Mouse (Mus musculus): ENCODE measurements around the gene Plac9a. TPM values are rescaled to one million over a fixed set of nuclear protein-coding genes. Genes with fewer than 3 reads are reported as not detected.
A peak's percentile ranks its signal among the peaks of the same experiment; 100 is the strongest.

The Plac9a gene
- polyA plus RNA-seq, 1 experiment: 17.1 TPM

- Histone ChIP-seq H3K36me3 (ENCODE audit: control insufficient read depth, insufficient read depth, low read length, poor library complexity, severe bottlenecking) (no peaks in the 10 kb centered on the region), H3K9ac (ENCODE audit: low read depth, poor library complexity, severe bottlenecking) (no peak overlapping the region), H3K4me1 (ENCODE audit: control insufficient read depth, insufficient read depth, low read length) (peaks cover 4% of the 10 kb centered on the region), H3K4me3 (ENCODE audit: low read depth, low read length) (no peak overlapping the region), H3K27me3 (ENCODE audit: control insufficient read depth, insufficient read depth, low read length, poor library complexity, severe bottlenecking) (no peaks in the 10 kb centered on the region), H3K27ac (ENCODE audit: insufficient read depth, low read length) (peak overlapping the region; percentile 1; the same call in 1 of the 2 replicates), H3K9me3 (replicated peaks; ENCODE audit: control insufficient read depth, insufficient read depth, low read length, poor library complexity, severe bottlenecking) (no peaks in the 10 kb centered on the region)
- no peak for TF ChIP-seq EP300 (IDR thresholded peaks at IDR 0.05; ENCODE audit: insufficient read depth, low read depth, low read length)
- no peak for TF ChIP-seq CTCF (IDR thresholded peaks at IDR 0.05; ENCODE audit: low read depth, low read length)
- no peak for TF ChIP-seq POLR2A (IDR thresholded peaks at IDR 0.05; ENCODE audit: insufficient read depth, low read length)
Measured at GRCm38 (mm10) chr14:25863721-25864120, 39.2 kb downstream of the Plac9a start.

DNA sequence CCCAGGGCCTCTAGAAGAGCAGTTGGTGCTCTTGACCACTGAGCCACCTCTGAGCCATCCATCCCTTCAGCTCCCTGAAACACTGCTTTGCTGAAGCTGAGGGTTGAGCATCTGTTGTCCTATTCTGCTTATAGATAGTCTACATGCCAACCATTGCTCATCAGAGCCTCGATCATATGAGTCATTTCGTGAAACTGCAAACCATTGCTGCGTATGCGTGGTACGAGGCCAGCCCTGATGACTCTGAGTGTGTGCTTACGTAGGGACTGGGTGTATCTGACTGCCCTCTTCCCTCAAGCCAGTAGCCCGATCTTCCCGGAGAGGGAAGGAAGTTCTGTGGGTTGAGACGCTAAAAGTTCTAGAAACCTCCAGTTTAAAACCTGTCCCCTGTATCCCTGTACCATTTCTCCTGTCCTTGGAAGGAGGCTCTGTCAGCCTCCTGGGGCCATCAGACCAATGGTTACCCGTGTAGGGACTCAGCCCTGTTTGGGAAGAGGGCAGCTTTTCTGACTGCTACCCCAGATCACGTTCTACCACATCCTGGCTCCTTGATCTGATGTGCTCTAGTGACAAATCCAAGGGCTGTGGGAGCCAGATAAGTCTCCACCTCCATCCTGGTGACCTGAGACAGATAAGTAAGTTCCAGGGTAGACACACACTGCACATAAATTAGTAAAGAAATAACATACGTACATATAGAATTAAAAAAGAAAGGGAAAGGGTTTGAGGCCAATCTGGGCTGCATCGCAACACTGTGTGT, 40.9 kb downstream of the Plac9a start:
- TF ChIP-seq CTCF (IDR thresholded peaks at IDR 0.05; ENCODE audit: low read depth, low read length): no peak
- no peak for TF ChIP-seq EP300 (IDR thresholded peaks at IDR 0.05; ENCODE audit: insufficient read depth, low read depth, low read length)
- TF ChIP-seq POLR2A (IDR thresholded peaks at IDR 0.05; ENCODE audit: insufficient read depth, low read length): no peak
- Histone ChIP-seq H3K36me3 (ENCODE audit: control insufficient read depth, insufficient read depth, low read length, poor library complexity, severe bottlenecking) (no peaks in the 10 kb centered on the region), H3K4me3 (ENCODE audit: low read depth, low read length) (no peak overlapping the region), H3K9ac (ENCODE audit: low read depth, poor library complexity, severe bottlenecking) (no peak overlapping the region), H3K4me1 (ENCODE audit: control insufficient read depth, insufficient read depth, low read length) (peaks cover 8% of the 10 kb centered on the region), H3K27ac (ENCODE audit: insufficient read depth, low read length) (no peak overlapping the region), H3K27me3 (ENCODE audit: control insufficient read depth, insufficient read depth, low read length, poor library complexity, severe bottlenecking) (no peaks in the 10 kb centered on the region), H3K9me3 (replicated peaks; ENCODE audit: control insufficient read depth, insufficient read depth, low read length, poor library complexity, severe bottlenecking) (no peaks in the 10 kb centered on the region)

DNA sequence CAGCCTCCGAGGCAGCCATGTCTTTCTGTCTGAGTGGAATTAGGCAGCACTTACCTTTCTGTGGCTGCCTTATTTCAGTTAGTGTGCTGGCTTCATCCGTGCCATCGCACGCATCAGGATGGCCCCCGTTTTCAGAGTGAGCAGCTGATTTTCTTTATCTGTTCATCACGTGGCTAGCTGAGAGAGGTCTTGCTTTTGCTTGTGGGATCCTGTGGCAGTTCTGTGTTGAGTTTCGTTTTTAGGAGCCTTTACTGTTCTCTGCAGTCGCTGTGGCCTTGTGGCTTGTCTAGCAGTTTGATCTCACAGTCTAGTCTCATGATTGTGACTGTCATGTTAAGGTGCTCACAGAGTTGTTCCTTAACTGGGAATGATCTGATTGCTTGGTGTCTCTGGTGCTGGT, 45.0 kb downstream of the Plac9a start:
- Histone ChIP-seq H3K4me1 (ENCODE audit: control insufficient read depth, insufficient read depth, low read length) (peaks cover 5% of the 10 kb centered on the region), H3K27me3 (ENCODE audit: control insufficient read depth, insufficient read depth, low read length, poor library complexity, severe bottlenecking) (no peaks in the 10 kb centered on the region), H3K4me3 (ENCODE audit: low read depth, low read length) (no peak overlapping the region), H3K36me3 (ENCODE audit: control insufficient read depth, insufficient read depth, low read length, poor library complexity, severe bottlenecking) (no peaks in the 10 kb centered on the region), H3K9ac (ENCODE audit: low read depth, poor library complexity, severe bottlenecking) (no peak overlapping the region), H3K9me3 (replicated peaks; ENCODE audit: control insufficient read depth, insufficient read depth, low read length, poor library complexity, severe bottlenecking) (no peaks in the 10 kb centered on the region), H3K27ac (ENCODE audit: insufficient read depth, low read length) (no peak overlapping the region)
- TF ChIP-seq EP300 (IDR thresholded peaks at IDR 0.05; ENCODE audit: insufficient read depth, low read depth, low read length) (no peak), POLR2A (IDR thresholded peaks at IDR 0.05; ENCODE audit: insufficient read depth, low read length) (no peak), CTCF (IDR thresholded peaks at IDR 0.05; ENCODE audit: low read depth, low read length) (no peak)

GRCm38 (mm10) chr14:25857168-25857621, 45.7 kb downstream of the Plac9a start:
- no peak overlapping the region for H3K4me3 ChIP-seq (ENCODE audit: low read depth, low read length)
- H3K9me3 ChIP-seq (replicated peaks; ENCODE audit: control insufficient read depth, insufficient read depth, low read length, poor library complexity, severe bottlenecking): no peaks in the 10 kb centered on the region
- peaks cover 5% of the 10 kb centered on the region for H3K4me1 ChIP-seq (ENCODE audit: control insufficient read depth, insufficient read depth, low read length)
- H3K27me3 ChIP-seq (ENCODE audit: control insufficient read depth, insufficient read depth, low read length, poor library complexity, severe bottlenecking): no peaks in the 10 kb centered on the region
- H3K27ac ChIP-seq (ENCODE audit: insufficient read depth, low read length): no peak overlapping the region
- no peak for TF ChIP-seq CTCF (IDR thresholded peaks at IDR 0.05; ENCODE audit: low read depth, low read length)
- no peak for TF ChIP-seq EP300 (IDR thresholded peaks at IDR 0.05; ENCODE audit: insufficient read depth, low read depth, low read length)
- no peak for TF ChIP-seq POLR2A (IDR thresholded peaks at IDR 0.05; ENCODE audit: insufficient read depth, low read length)
- no peaks in the 10 kb centered on the region for H3K36me3 ChIP-seq (ENCODE audit: control insufficient read depth, insufficient read depth, low read length, poor library complexity, severe bottlenecking)
- H3K9ac ChIP-seq (ENCODE audit: low read depth, poor library complexity, severe bottlenecking): no peak overlapping the region

DNA sequence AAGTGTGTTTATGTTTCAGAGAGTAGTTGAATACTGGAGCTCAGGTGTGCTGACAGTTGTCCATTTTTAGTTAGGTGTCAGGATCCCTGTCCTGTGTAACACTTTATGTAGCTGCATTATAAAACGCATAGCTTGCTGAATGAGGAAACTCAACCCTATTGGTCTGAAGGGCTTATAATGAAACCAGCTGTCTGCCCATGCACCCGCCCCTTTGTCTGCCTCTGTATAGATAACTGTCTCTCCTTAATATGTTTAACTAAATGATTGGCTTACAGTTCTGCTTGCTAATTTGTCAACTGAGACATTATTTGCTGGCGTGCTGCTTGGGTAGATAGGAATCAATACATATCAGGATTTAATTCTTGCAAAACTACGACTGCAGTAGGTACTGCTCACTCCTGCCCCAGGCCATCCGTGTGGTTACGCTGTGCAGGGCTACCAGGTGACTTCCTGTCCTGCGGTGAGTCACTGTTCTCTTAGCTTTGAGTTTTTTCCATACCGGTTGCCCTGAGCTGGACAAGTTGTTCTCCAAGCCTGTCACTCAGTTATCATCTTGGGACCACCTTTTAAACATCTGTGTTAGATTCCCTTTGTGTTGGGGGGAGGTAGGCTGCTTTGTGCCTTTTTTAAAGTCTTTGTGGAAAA, 47.5 kb downstream of the Plac9a start:
- no peak for TF ChIP-seq CTCF (IDR thresholded peaks at IDR 0.05; ENCODE audit: low read depth, low read length)
- TF ChIP-seq EP300 (IDR thresholded peaks at IDR 0.05; ENCODE audit: insufficient read depth, low read depth, low read length): peak; percentile 60; the same call in 1 of the 2 replicates

More for the DNA sequence above, 47.5 kb downstream of the Plac9a start:
- Histone ChIP-seq H3K36me3 (ENCODE audit: control insufficient read depth, insufficient read depth, low read length, poor library complexity, severe bottlenecking) (no peaks in the 10 kb centered on the region), H3K9me3 (replicated peaks; ENCODE audit: control insufficient read depth, insufficient read depth, low read length, poor library complexity, severe bottlenecking) (no peaks in the 10 kb centered on the region), H3K4me3 (ENCODE audit: low read depth, low read length) (no peak overlapping the region), H3K4me1 (ENCODE audit: control insufficient read depth, insufficient read depth, low read length) (peaks cover 7% of the 10 kb centered on the region), H3K27ac (ENCODE audit: insufficient read depth, low read length) (no peak overlapping the region), H3K9ac (ENCODE audit: low read depth, poor library complexity, severe bottlenecking) (no peak overlapping the region), H3K27me3 (ENCODE audit: control insufficient read depth, insufficient read depth, low read length, poor library complexity, severe bottlenecking) (no peaks in the 10 kb centered on the region)
